Mouse (Mus musculus): ENCODE results near the gene Cdan1.

Cdan1 gene

GRCm38 (mm10) chr2:120849449-120850423 is at the start of gene Cdan1:
Cdan1 (minus strand) TSS chr2:120850128.
- no peak for DNase-seq

DNA sequence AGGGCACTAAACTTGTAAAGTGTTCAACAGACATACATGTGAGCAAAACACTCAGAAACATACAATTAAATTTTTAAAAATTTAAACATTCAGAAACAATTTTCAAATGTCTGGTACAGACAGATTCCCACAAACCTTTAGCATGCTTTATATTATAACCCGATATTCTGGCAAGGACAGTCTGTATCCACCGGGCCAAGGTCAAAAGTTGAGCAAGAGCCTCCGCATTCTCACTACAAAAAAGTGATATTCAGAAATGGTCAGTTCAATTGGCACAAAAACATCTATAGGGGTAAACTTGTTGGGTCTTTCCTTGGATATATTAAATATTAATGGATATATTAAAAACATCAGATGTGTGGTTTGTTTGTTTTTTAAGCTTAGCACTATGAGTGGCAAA is 46.4 kb upstream of the Cdan1 start:
- no peak for DNase-seq

GRCm38 (mm10) chr2:120887601-120888000 is 37.7 kb upstream of the Cdan1 start:
- DNase-seq, result no peak

- DNase-seq, result no peak
Measured at GRCm38 (mm10) chr2:120873192-120873591, 23.3 kb upstream of the Cdan1 start.

GRCm38 (mm10) chr2:120871447-120872336 is 21.8 kb upstream of the Cdan1 start:
- no peak for DNase-seq

DNA sequence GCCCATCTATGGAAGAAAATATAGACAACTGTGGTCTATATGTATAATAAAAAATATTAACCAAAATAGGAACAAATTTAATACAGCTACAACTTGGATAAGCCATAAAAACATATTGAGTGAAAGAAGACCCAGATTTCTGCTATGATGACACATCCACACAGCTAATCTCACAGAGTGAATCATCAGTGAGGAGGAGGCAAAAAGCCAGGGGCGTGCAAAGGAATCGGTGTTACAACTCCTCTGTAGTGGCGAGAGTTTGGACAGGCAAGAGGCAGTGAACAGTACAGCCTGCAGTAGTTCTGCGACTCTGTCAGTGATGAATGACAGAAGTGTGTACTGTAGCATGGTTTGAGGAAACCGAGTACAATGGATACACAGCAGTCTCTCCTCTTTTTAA is 17.4 kb upstream of the Cdan1 start:
- DNase-seq, result no peak

DNA sequence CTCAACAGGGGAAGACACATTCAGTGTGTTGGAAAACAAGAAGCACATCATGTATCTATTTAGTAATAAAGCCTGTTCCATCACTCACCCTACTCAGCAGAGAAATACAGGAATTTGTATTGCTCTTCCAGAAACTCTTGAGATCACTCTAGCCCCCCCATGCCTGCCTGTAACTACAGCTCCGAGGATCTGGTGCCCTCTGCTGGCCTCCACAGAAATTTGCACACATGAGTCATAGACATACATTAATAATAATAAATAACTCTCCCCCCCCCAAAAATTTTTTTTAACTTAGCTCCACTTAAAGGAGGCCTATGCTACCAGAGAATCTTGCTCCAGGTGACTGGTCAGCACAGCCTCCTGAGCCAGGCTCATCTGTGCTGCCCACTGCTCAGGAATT is 16.6 kb upstream of the Cdan1 start:
- DNase-seq, result no peak

GRCm38 (mm10) chr2:120863389-120863788 is 13.5 kb upstream of the Cdan1 start:
- no peak for DNase-seq

DNA sequence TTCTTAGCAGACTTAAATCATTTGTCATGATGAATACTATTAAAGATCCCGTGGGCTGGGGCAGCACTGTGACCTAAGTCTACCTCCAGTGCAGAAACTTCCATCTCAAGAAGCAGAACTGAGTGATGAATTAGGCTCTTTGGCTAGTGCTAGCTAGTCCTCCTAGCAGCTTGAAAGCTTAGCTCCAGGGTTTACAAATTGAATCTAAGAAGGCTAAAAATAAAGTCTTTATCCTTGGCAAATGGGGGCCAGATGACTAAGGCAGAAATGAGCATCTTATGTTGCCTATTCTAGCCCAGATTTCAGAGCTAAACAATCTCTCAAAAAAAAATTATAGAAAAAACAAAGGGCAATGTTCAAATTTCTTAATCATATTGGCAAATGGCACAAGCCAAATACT is 10.8 kb upstream of the Cdan1 start:
- DNase-seq, result no peak

DNA sequence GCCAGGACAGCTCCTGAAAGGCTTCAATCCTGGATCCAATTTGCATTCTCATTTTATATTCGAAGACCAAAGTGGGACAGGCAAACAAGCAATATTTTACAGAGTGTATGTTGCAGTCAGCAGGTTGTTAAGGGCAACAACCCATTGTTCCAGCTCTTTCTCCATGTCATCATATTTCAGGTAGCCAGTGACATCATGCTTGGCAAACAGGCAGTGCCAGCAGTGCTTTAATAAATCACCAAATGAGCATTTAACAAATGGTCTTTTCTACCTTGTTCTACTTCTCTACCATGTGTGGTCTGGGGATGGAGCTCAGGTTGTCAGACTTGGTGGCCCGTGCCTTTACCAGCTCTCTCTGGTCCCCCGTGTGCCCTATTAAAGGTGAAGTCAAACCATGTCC is 8.2 kb upstream of the Cdan1 start:
- peak; percentile 36 for DNase-seq

DNA sequence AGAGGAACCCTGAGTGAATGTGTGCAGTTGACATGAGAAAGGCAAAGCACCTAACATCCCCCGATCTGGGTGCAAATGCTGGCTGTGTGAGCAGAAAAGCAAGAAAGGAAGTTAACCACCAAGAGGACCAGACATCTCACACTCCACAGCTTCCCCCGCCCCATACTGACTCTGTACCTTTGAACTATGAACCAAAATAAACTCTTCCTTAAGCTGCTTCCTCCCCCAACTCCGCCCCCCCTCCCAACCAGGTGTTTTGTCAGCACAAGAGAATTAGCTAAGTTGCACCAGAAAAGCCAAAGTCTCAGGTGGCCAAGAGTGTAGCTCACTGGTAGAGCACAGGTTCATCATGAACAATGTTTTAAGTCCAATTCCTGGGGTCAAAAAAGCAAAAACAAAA is 3.2 kb upstream of the Cdan1 start:
- no peak for DNase-seq

GRCm38 (mm10) chr2:120852626-120853025 is 2.7 kb upstream of the Cdan1 start:
- no peak for DNase-seq

GRCm38 (mm10) chr2:120850424-120851082 is 625 bp upstream of the Cdan1 start, which contains the start of gene Ttbk2:
Ttbk2 (minus strand) TSS chr2:120850604.
- DNase-seq, result peak; percentile 97

DNA sequence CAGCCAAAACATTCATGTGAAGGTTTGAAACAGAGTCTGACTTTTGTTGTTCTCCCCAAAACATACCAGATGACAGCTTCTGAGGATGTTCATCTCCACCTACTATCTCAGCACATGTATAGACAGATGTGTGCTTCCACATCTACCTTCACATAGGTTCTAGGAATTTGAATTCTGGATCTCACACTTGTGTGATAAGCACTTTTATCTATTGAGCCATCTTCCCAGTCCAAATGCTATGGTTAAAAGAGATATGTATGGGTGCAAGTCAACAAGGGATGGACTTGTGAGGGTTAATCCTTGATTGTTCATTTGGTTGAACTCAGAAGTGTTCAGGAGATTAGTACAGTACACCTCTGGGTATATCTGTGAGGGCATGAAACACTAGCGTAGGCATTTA is 4.6 kb downstream of the Cdan1 start:
- DNase-seq, result no peak

DNA sequence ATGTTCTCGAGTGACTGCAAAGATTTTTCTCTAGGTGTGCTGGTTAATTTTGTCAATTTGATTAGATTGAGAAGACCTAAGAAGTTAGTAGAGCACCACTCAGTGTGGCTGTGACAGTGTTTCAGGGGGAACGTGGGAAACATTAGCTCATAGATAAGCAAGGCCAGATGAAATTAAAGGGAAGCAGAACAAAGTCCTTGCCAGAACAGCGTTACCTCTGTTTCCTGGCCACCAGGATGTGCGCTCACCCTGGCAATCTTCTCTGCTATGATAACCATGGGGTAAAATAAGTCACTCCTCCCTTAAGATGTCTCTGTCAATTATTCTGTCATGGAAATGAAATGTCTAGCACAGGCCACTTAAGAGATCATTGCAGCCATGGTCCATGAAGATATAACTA is 5.9 kb downstream of the Cdan1 start:
- no peak for DNase-seq

GRCm38 (mm10) chr2:120841211-120841610 is 8.7 kb downstream of the Cdan1 start:
- no peak for DNase-seq

GRCm38 (mm10) chr2:120835167-120835566 is 14.8 kb downstream of the Cdan1 start:
- DNase-seq, result no peak

GRCm38 (mm10) chr2:120826936-120827638 is 22.8 kb downstream of the Cdan1 start:
- DNase-seq, result no peak

GRCm38 (mm10) chr2:120770265-120770935 is 79.5 kb downstream of the Cdan1 start:
- DNase-seq, result no peak

DNA sequence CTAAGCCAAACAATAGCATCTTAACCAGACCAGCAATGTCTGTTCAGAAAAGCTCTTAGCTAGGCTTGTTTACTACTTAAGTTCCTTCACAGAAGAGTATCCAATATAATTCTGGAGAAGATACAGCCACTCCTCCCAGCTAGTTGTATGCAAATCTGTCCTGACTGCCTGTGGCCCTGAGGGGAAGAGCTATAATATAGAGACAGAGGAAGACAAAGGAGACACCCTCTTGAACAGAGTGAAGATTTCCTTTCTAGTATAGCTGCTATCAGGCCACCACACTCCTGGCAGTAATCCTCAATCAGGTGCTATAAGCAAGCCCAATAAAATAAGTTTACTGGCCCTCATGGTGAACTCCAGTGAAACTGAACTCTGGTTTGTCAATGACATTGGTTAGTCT is 88.0 kb downstream of the Cdan1 start:
- no peak for DNase-seq

- DNase-seq, result no peak
Measured at GRCm38 (mm10) chr2:120748041-120748440, 101.9 kb downstream of the Cdan1 start.

DNA sequence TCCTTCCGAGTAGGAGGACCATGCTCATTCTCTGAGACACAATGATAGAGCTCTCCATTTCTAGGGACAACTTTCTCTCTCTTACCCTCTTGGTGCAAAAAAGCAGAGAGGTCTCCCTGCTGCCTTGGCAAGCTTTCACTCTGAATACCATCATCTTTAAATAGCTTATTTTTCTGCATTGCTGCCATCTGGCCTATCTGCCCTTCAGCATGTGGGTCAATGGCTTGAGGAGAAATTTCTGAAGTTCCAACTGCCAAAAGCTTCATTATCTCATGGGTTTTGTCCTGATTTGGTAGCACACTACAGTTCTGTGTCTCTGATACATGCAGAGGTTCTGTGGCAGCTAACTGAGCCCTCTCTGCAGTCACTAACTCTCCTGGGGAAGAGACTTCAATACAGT is 104.4 kb downstream of the Cdan1 start:
- DNase-seq, result no peak
